Mouse (Mus musculus) limb, embryonic 12.5 days (tissue): Measurements from ENCODE around the gene Myrf. TPM values are rescaled to one million over a fixed set of nuclear protein-coding genes. Genes with fewer than 3 reads are reported as not detected.

Experiments
- ATAC-seq: fragments of 200-750 bp; cut with Nextera tagmentation; 2 replicates; pipeline ENCODE4 v1.8.0; 2017; ENCODE audit warnings: low read depth, moderate TSS enrichment; ENCODE audit not compliant: insufficient number of reproducible peaks, insufficient read depth, low FRiP score, low TSS enrichment
- H3K27ac ChIP-seq: fragments of 300-500 bp; sonication (generic); 2 replicates; pipeline ENCODE4 v1.5.1; 2016; ENCODE audit warnings: mild to moderate bottlenecking, moderate library complexity
- H3K27me3 ChIP-seq: fragments of 300-500 bp; sonication (generic); 2 replicates; pipeline ENCODE4 v1.6.1; 2016; ENCODE audit warnings: mild to moderate bottlenecking, moderate library complexity
- H3K36me3 ChIP-seq: fragments of 300-500 bp; sonication (generic); 2 replicates; pipeline ENCODE4 v1.6.1; 2016; ENCODE audit warnings: mild to moderate bottlenecking, moderate library complexity
- H3K4me1 ChIP-seq: fragments of 300-500 bp; sonication (generic); replicated peaks from 2 replicates; pipeline ENCODE4 v1.6.1; 2016
- H3K4me2 ChIP-seq: fragments of 300-500 bp; sonication (generic); 2 replicates; pipeline ENCODE4 v1.6.1; 2016; ENCODE audit warnings: mild to moderate bottlenecking, moderate library complexity
- H3K4me3 ChIP-seq: fragments of 300-500 bp; sonication (generic); replicated peaks from 2 replicates; pipeline ENCODE4 v1.5.1; 2016; ENCODE audit warnings: mild to moderate bottlenecking
- H3K9ac ChIP-seq: fragments of 300-500 bp; sonication (generic); replicated peaks from 2 replicates; pipeline ENCODE4 v1.6.1; 2016; ENCODE audit warnings: mild to moderate bottlenecking, moderate library complexity
- H3K9me3 ChIP-seq: fragments of 300-500 bp; sonication (generic); 2 replicates; pipeline ENCODE4 v1.6.1; 2016; ENCODE audit warnings: mild to moderate bottlenecking, moderate library complexity
- WGBS: fragments of 180-500 bp; shearing (Covaris S2); methylation state at CpG from one replicate; pipeline ENCODE4 v1.1.7; 2016; 5-methylcytosine and 5-hydroxymethylcytosine counted together
- polyA plus RNA-seq: library from polyadenylated mRNA; unstranded; fragments of >200 nt; fragmentation: Nextera tagmentation; extraction: Ambion mirVana; gene quantifications from 2 replicates; pipeline ENCODE4 v1.2.1, GENCODE M21; 2016

The Myrf gene
- polyA plus RNA-seq, 1 experiment from 2014 or later, result 2.6 TPM

DNA sequence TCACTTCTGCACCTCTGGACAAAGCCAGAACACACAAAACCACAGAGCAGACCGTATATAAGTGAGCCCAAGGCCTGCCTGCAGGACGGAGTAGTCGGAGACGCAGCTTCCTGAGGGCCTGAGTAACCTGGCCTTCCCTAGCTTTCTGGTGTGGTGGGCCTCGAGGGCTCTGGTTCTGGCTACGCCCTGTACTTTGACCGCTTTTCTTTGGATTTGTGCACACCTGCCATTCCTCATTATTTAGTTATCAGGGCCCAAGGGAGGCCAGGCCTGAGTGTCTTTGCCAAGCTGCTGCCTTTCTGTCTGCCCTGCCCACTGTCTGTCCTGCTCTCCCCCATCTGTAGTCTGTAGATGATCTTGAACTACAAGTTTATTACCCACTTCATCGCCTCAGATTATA, 50.6 kb downstream of the Myrf start:
- H3K9ac ChIP-seq, result no peak overlapping the region
- peaks cover 11% of the 10 kb centered on the region for H3K4me1 ChIP-seq
- 96% methylated on average over 8 of the region's 8 CpGs for WGBS
- H3K4me3 ChIP-seq, result no peak overlapping the region
- no peaks in the 10 kb centered on the region for H3K9me3 ChIP-seq
- H3K27ac ChIP-seq, result no peak overlapping the region
- ATAC-seq, result no peak
- peaks cover 100% of the 10 kb centered on the region for H3K36me3 ChIP-seq
- no peaks in the 10 kb centered on the region for H3K27me3 ChIP-seq
- H3K4me2 ChIP-seq, result no peak overlapping the region

DNA sequence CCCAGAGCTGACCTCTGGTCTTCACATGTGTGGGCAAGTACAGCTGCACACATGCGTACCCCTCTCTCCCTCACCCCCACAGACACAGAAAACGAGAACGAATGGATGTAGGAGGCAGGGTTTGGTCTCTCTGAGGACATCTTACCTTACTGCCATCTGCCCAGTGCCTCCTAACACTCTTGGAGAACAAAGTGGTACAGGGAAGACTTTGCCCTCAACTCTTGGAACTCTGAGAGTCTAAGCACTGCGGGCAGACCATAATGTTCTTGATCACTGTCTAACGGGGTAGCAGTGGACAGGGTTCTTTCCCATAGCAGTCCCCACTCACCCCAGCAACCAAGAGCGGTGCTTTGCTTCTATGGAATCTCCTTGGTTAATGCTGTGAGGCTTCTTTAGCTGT, 51.5 kb downstream of the Myrf start:
- Histone ChIP-seq H3K9me3 (no peaks in the 10 kb centered on the region), H3K4me1 (peaks cover 20% of the 10 kb centered on the region), H3K4me3 (no peak overlapping the region), H3K36me3 (peaks cover 96% of the 10 kb centered on the region), H3K27me3 (no peaks in the 10 kb centered on the region), H3K9ac (no peak overlapping the region), H3K4me2 (no peak overlapping the region), H3K27ac (no peak overlapping the region)
- no peak for ATAC-seq
- WGBS, result 91% methylated on average over 6 of the region's 6 CpGs

DNA sequence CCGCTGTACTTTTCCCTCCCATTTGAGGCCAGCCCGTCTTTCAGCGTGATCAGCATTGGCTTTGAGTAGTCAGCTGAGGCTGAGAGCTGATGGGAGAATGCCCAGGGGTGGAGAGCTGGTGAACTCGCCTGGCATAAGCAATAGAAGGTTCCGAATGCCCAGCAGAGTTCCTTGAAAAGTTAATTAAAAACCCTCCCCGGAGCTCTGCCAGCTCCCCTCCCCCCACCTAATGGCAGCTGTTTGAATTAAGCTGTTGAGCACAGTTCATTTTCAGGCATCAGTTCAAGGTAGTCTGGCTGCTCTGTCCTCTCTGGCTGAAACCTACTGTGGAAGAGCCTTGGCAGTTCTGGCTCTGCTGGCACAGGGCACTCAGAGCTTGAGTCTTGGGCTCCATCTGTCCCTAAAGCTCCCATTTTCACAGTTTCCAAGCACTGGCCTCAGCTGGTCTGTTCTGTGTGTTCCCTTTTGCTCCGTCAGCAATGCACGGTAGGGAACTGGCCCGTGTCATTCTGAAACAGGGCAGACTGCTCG, 52.2 kb downstream of the Myrf start:
- 59% methylated on average over 10 of the region's 10 CpGs for WGBS
- ATAC-seq, result no peak
- H3K4me3 ChIP-seq, result no peak overlapping the region
- no peak overlapping the region for H3K27ac ChIP-seq
- no peaks in the 10 kb centered on the region for H3K9me3 ChIP-seq
- H3K4me1 ChIP-seq, result peaks cover 20% of the 10 kb centered on the region
- no peak overlapping the region for H3K4me2 ChIP-seq
- H3K36me3 ChIP-seq, result peaks cover 89% of the 10 kb centered on the region
- no peaks in the 10 kb centered on the region for H3K27me3 ChIP-seq
- H3K9ac ChIP-seq, result no peak overlapping the region

DNA sequence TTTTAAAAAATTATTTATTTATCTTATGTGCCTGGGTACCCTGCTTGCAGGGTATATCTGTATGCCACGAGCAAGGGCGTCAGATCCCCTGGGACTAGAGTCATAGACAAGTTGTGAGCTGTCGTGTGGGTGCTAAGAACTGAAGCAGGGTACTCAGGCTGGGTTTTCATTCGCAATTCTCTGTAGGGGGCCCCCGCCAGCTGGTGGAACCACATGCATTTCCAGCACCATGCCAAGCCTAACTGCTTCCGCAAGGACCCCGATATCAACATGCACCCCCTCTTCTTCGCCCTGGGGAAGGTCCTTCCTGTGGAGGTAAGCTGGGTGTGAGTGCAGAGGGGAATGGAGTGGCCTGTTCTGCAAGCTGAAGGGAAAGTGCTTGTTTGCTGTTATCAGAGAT, 54.0 kb downstream of the Myrf start:
- peaks cover 71% of the 10 kb centered on the region for H3K36me3 ChIP-seq
- no peak overlapping the region for H3K27ac ChIP-seq
- ATAC-seq, result no peak
- no peaks in the 10 kb centered on the region for H3K9me3 ChIP-seq
- WGBS, result 89% methylated on average over 8 of the region's 8 CpGs
- no peak overlapping the region for H3K4me3 ChIP-seq
- H3K4me1 ChIP-seq, result peaks cover 20% of the 10 kb centered on the region
- H3K4me2 ChIP-seq, result no peak overlapping the region
- 0 out of 2 replicates have a peak overlapping the region, but pooled peaks have one; percentile 1 for H3K9ac ChIP-seq
- H3K27me3 ChIP-seq, result no peaks in the 10 kb centered on the region

DNA sequence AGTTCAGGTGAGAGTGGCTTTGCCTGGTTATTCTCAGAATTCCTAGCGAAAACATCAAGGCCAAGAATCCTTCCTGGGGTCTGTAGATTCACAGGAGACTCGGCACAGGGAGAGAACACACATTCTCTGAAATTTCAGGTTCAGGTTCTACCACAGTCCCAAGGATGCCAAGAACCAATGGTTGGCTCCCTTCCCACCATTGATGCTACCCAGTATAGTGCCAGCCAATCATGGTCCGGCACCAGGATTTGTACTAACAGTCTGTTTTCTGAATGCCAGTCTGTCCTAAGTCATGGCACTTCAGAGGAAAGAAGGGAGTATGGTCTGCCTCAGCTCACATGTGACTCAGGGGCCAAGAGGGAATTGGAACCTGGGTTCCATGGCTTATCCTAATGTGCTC, 54.7 kb downstream of the Myrf start:
- no peak overlapping the region for H3K4me3 ChIP-seq
- peaks cover 20% of the 10 kb centered on the region for H3K4me1 ChIP-seq
- 94% methylated on average over 3 of the region's 3 CpGs for WGBS
- 0 out of 2 replicates have a peak overlapping the region, but pooled peaks have one; percentile 1 for H3K9ac ChIP-seq
- ATAC-seq, result no peak
- no peaks in the 10 kb centered on the region for H3K27me3 ChIP-seq
- H3K27ac ChIP-seq, result no peak overlapping the region
- H3K4me2 ChIP-seq, result no peak overlapping the region; the same call in 1 of the 2 replicates
- H3K36me3 ChIP-seq, result peaks cover 64% of the 10 kb centered on the region
- no peaks in the 10 kb centered on the region for H3K9me3 ChIP-seq

DNA sequence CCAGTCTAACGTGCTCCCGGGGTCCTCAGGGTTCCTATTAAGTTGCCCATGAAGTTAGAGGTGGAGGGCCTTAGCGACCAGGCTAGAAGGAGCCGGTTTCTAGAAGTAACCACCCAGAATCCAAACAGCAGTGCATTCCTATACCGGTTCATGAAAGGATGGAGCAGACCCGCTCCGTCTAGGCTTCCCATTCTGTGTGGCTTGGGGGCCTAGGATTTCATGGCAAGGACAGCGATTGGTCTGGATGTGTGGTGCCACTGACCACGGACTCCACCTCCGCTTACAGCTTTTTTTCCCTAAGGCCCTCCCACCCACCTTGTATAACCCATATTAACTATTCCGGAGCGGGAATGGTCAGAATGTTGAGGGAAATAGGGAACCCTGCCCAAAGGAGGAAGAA, 56.5 kb downstream of the Myrf start:
- H3K9me3 ChIP-seq, result no peaks in the 10 kb centered on the region
- H3K4me2 ChIP-seq, result peak overlapping the region; percentile 71
- peak overlapping the region; percentile 84 for H3K4me3 ChIP-seq
- WGBS, result 4% methylated on average over 12 of the region's 12 CpGs
- H3K9ac ChIP-seq, result peak overlapping the region; percentile 86
- ATAC-seq, result no peak
- H3K27me3 ChIP-seq, result no peaks in the 10 kb centered on the region
- peaks cover 46% of the 10 kb centered on the region for H3K36me3 ChIP-seq
- H3K4me1 ChIP-seq, result peaks cover 20% of the 10 kb centered on the region
- peak overlapping the region; percentile 93 for H3K27ac ChIP-seq

DNA sequence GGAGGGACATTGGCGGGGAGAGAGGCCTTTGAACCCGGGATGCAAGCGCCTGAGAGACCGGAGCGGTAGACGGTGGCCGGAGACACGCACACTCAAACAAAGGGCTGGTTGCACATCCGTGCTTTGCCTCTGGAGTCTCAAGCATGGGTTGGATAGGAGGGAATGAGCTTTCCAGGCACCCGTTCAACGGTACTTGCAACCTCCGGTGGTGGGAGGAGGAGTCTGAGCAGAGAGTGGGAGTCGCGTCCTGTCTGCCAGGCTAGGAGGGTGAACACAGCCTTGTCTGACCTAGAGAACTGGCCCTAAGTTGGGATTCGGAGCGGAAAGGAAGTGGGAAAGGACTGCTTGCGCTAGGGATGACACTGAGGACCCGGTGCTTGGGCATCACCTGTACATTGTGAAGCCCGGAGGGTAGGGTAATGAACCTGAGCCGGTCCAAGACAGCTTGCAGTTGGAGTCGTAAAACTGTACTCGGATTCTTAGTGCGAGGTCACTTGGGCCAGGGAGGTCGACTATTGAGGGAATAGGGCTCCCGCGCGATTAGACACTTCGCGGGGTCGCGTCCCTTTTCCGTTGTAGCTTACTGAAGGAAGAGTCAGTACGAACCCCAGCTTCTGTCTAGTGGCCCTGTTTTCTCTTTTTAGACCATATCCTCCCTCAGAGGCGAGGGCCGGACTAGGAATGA, 57.1 kb downstream of the Myrf start:
- Histone ChIP-seq H3K27me3 (no peaks in the 10 kb centered on the region), H3K36me3 (peaks cover 40% of the 10 kb centered on the region), H3K9ac (peak overlapping the region; percentile 86), H3K4me3 (peak overlapping the region; percentile 84), H3K4me2 (peak overlapping the region; percentile 71), H3K27ac (peak overlapping the region; percentile 93), H3K9me3 (no peaks in the 10 kb centered on the region), H3K4me1 (peaks cover 20% of the 10 kb centered on the region)
- WGBS, result 1% methylated on average over 35 of the region's 35 CpGs
- peak; percentile 67 for ATAC-seq

DNA sequence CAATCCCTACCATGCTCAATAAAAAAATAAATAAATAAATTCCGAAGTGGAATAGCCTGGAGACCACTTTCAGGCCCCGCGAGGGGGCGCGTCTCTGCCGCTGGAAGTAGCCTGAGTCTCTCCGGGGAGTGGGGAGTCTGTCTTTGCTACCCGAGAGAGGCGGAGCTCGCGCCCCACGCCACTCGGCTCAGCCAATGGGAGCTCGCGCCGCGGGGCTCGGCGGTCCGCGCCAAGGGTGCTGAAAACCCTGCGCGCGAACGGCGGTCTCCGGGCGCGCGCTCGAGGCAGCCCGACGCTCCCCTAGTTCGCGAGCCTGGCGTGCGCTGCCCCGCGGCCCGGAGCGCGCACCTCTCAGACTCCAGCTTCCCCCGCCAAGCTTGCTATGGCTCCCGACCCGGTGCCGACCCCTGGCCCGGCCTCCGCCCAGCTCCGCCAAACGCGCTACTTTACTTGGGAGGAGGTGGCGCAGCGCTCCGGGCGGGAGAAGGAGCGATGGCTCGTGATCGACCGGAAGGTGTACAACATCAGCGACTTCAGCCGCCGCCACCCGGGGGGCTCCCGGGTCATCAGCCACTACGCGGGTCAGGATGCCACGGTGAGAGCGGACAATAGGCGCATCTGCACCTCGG, 57.8 kb downstream of the Myrf start, which contains the start of gene Fads1:
Fads1 (plus strand) TSS at position 219 of the 629 bp plus-strand sequence.
- ATAC-seq, result peak; percentile 95
- WGBS, result under 1% methylated on average over 70 of the region's 70 CpGs

DNA sequence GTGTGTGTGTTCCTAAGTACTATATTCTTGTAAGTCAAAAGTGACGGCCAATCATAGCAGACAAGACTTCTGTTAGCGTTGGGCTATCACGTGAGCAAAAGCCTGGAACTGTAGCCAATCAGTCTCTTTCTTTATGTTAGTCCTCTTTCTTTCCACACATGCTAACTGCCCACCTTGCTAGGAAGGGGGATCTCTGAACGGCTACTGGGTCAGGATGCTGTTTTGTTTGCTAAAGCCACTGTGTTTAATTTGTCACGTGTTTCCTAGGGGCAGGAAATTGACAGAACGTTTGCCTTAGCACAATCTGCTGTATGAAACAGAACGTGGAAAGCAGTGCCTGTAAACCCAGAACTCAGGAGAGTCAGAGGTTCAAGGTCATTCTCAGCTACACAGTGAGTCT, 58.4 kb downstream of the Myrf start:
- H3K9ac ChIP-seq, result peak overlapping the region; percentile 86; the same call in 1 of the 2 replicates
- no peaks in the 10 kb centered on the region for H3K9me3 ChIP-seq
- ATAC-seq, result no peak
- H3K36me3 ChIP-seq, result peaks cover 27% of the 10 kb centered on the region
- 0 out of 2 replicates have a peak overlapping the region, but pooled peaks have one; percentile 93 for H3K27ac ChIP-seq
- H3K4me2 ChIP-seq, result peak overlapping the region; percentile 71
- H3K4me1 ChIP-seq, result peaks cover 16% of the 10 kb centered on the region
- no peaks in the 10 kb centered on the region for H3K27me3 ChIP-seq
- peak overlapping the region; percentile 84 for H3K4me3 ChIP-seq
- WGBS, result 33% methylated on average over 7 of the region's 7 CpGs

More for the DNA sequence above, 57.8 kb downstream of the Myrf start, which contains the start of gene Fads1:
- H3K9ac ChIP-seq, result peak within 1 kb of the TSS; percentile 86
- peaks cover 19% of the 10 kb centered on the region for H3K4me1 ChIP-seq
- peak within 1 kb of the TSS; percentile 71 for H3K4me2 ChIP-seq
- peak within 1 kb of the TSS; percentile 84 for H3K4me3 ChIP-seq
- peaks cover 33% of the 10 kb centered on the region for H3K36me3 ChIP-seq
- no peaks in the 10 kb centered on the region for H3K9me3 ChIP-seq
- no peaks in the 10 kb centered on the region for H3K27me3 ChIP-seq
- H3K27ac ChIP-seq, result peak within 1 kb of the TSS; percentile 93

DNA sequence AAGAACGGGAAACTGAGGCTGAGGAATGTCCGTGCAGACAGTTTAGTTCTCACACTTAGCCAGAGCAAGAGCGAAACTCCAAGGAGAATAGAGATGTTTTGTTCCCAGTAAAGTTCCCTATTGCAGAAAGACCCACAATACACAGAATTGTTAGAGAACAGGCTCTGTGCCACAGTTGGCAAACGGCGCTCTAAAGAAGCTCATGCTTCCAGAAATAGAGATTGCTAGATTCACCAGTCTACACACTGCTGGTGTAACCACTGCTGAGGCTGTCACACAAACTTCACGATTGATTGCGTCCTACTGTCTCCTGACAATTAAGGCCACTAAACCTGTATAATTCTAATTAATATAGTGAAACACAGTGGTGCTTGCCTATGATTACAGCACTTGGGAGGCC, 59.3 kb downstream of the Myrf start:
- no peak for ATAC-seq
- no peak overlapping the region for H3K4me2 ChIP-seq
- WGBS, result 92% methylated on average over 7 of the region's 7 CpGs

DNA sequence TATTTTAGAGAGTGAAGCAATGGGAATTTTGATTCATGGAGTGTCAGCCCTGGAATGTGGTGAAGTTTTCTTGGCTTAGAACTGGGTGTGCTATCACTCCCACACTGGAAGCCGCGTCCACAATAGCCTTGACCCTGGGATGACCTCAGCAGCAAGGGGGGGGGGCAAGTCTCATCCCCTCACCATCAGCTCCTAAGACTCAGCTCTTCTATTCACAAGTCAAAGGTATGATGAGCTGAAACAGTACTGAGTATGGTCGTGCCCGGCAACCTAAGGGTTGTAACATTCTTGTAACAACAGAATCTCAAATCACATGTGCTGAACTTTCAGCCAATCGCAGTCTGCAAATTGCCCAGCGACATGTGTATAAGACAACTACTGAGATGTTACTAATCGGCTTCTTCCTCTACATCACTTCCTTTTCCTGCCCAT, 63.6 kb downstream of the Myrf start:
- Histone ChIP-seq H3K4me2 (no peak overlapping the region), H3K27ac (no peak overlapping the region), H3K9ac (no peak overlapping the region), H3K4me3 (no peak overlapping the region), H3K9me3 (no peaks in the 10 kb centered on the region), H3K4me1 (no peaks in the 10 kb centered on the region), H3K36me3 (no peaks in the 10 kb centered on the region), H3K27me3 (no peaks in the 10 kb centered on the region)
- WGBS, result 73% methylated on average over 7 of the region's 7 CpGs
- ATAC-seq, result no peak

More for the DNA sequence above, 59.3 kb downstream of the Myrf start:
- Histone ChIP-seq H3K9ac (no peak overlapping the region), H3K27ac (no peak overlapping the region), H3K9me3 (no peaks in the 10 kb centered on the region), H3K27me3 (no peaks in the 10 kb centered on the region), H3K4me3 (no peak overlapping the region), H3K36me3 (peaks cover 18% of the 10 kb centered on the region), H3K4me1 (peaks cover 16% of the 10 kb centered on the region)
